Mouse (Mus musculus) bone marrow macrophage, adult 2 months (primary cell): ENCODE data around the gene Ensa.
"Not testable (repeated sequence)": the region's sequence is repeated elsewhere in the genome, so short reads cannot be mapped to it uniquely, and the experiment has no call there.

Experiments
- CTCF ChIP-seq: IDR thresholded peaks from 2 replicates; pipeline ENCODE4 v1.5.1; 2012; ENCODE audit warnings: low read depth, mild to moderate bottlenecking, low read length, moderate library complexity
- POLR2A ChIP-seq: IDR thresholded peaks from 2 replicates; pipeline ENCODE4 v1.6.1; 2012; ENCODE audit warnings: mild to moderate bottlenecking, low read depth, low read length, borderline replicate concordance

DNA sequence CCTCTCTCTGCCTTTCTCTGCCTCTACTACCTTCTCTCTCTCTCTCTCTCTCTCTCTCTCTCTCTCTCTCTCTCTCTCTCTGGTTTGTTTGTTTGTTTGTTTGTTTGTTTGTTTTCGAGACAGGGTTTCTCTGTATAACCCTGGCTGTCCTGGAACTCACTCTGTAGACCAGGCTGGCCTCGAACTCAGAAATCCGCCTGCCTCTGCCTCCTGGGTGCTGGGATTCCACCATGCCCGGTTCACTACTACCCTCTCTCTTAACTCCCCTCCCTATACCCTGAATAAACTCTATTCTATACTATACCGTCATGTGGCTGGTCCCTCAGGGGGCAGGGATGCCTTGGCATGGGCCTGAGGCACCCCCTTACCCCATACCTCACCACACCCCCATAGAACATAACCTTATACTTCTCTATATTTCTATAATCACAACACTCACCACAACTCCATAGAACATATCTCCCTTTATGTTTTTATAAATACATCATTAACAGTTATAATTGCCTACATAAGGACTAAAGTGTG lies 740 bp upstream of the Ensa start:
- not testable (repeated sequence) for TF ChIP-seq CTCF, POLR2A
